Comparison of ENCODE assay signal across 10 mouse cellular contexts in the genomic region with DNA sequence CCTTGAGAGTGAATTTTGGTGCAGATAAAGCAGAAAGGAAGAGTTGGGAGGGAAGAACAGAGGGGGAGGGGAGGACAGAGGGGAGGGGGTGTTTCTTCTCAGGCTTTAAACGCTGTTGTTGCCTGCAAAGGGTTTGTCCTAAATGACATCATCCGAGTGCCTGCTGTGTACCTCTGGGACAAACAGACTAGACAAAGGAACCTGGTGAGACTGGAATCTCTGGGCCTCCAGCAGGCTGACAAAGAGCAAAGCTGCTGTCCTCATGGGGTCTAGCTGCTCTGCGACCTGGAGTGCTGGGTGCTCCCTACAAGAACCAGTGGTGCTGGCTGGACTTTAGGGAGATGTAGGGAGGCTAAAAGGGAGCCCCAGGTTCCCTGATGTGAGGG.
DNase-seq lines count a peak whose midpoint lies in the region; ATAC-seq and TF ChIP-seq lines count a peak whose summit lies in the region.
"Had no signal": no experiment of that assay in that cellular context is flagged by ENCODE, and none has a peak within 500 bp of the region (broad histone marks: within the 10 kb centered on the region; RNA-seq: fewer than 3 reads in every experiment).

No protein-coding gene starts in this region.

- DNase-seq in forebrain, embryonic 14.5 days (ENCODE audit: low spot score), result peak; percentile 17
- peak; percentile 24 for DNase-seq in 3134 (ENCODE audit: extremely low read depth, insufficient read length, low spot score)
- DNase-seq in R1 (ENCODE audit: low read depth, low spot score), result peak; percentile 99
- DNase-seq in cerebellum, postnatal 36 days, result no peak
- DNase-seq in urinary bladder, adult 2 months (ENCODE audit: low spot score), result no peak
- no peak for DNase-seq in layer of hippocampus, adult 18-20 months (ENCODE audit: low spot score in 2 of 2)
- DNase-seq: cerebellum, postnatal 14 days; right cerebral cortex, postnatal 25 days had no signal

- H3K4me3 ChIP-seq in forebrain, embryonic 14.5 days (ENCODE audit: low read depth, low read length), result no peak overlapping the region
- no peak overlapping the region for H3K4me3 ChIP-seq in forebrain, embryonic 16.5 days (replicated peaks; ENCODE audit: low read length)
- H3K4me3 ChIP-seq in intestine, postnatal 0 days (ENCODE audit: low read depth, low read length), result no peak overlapping the region

- no peaks in the 10 kb centered on the region for H3K36me3 ChIP-seq in forebrain, embryonic 14.5 days (ENCODE audit: control insufficient read depth, insufficient read depth, low read length)
- no peaks in the 10 kb centered on the region for H3K36me3 ChIP-seq in forebrain, embryonic 16.5 days (ENCODE audit: control insufficient read depth, insufficient read depth)
- no peaks in the 10 kb centered on the region for H3K36me3 ChIP-seq in intestine, postnatal 0 days (ENCODE audit: control insufficient read depth, insufficient read depth)

- H3K27me3 ChIP-seq in forebrain, embryonic 14.5 days (replicated peaks; ENCODE audit: control insufficient read depth, insufficient read depth, low read length), result no peaks in the 10 kb centered on the region
- H3K27me3 ChIP-seq in forebrain, embryonic 16.5 days (replicated peaks; ENCODE audit: control insufficient read depth, insufficient read depth, low read length), result no peaks in the 10 kb centered on the region
- no peaks in the 10 kb centered on the region for H3K27me3 ChIP-seq in intestine, postnatal 0 days (replicated peaks; ENCODE audit: control insufficient read depth, insufficient read depth, low read length)

- TF ChIP-seq CTCF in intestine, postnatal 0 days (IDR thresholded peaks at IDR 0.05; ENCODE audit: low read depth), result no peak

- peaks cover 4% of the 10 kb centered on the region; the same call in 1 of the 2 replicates for H3K4me1 ChIP-seq in forebrain, embryonic 14.5 days (ENCODE audit: control insufficient read depth, insufficient read depth, low read length)
- H3K4me1 ChIP-seq in forebrain, embryonic 16.5 days (replicated peaks; ENCODE audit: control insufficient read depth, insufficient read depth, low read length), result peaks cover 5% of the 10 kb centered on the region
- H3K4me1 ChIP-seq in intestine, postnatal 0 days (replicated peaks; ENCODE audit: control insufficient read depth, insufficient read depth, low read length), result peaks cover 17% of the 10 kb centered on the region; the same call in 1 of the 2 replicates

- no peak overlapping the region; the same call in 1 of the 2 replicates for H3K9ac ChIP-seq in forebrain, embryonic 14.5 days (ENCODE audit: low read length)
- H3K9ac ChIP-seq in forebrain, embryonic 16.5 days (replicated peaks; ENCODE audit: low read depth, low read length), result no peak overlapping the region
- H3K9ac ChIP-seq in intestine, postnatal 0 days (ENCODE audit: low read depth, low read length), result no peak overlapping the region

- no peak overlapping the region for H3K27ac ChIP-seq in forebrain, embryonic 14.5 days (ENCODE audit: low read depth, low read length)
- no peak overlapping the region for H3K27ac ChIP-seq in forebrain, embryonic 16.5 days (ENCODE audit: low read length)
- H3K27ac ChIP-seq in intestine, postnatal 0 days (ENCODE audit: low read depth, low read length), result peak overlapping the region; percentile 73; the same call in 1 of the 2 replicates

- 5% methylated on average over 3 of the region's 3 CpGs for WGBS in forebrain, embryonic 14.5 days
- WGBS in forebrain, embryonic 16.5 days, result 0% methylated on average over 3 of the region's 3 CpGs
- 20% methylated on average over 3 of the region's 3 CpGs for WGBS in intestine, postnatal 0 days

- H3K9me3 ChIP-seq in forebrain, embryonic 14.5 days (replicated peaks; ENCODE audit: control insufficient read depth, low read length), result no peaks in the 10 kb centered on the region
- H3K9me3 ChIP-seq in forebrain, embryonic 16.5 days (ENCODE audit: control insufficient read depth, low read length), result no peaks in the 10 kb centered on the region
- H3K9me3 ChIP-seq in intestine, postnatal 0 days (ENCODE audit: control insufficient read depth), result no peaks in the 10 kb centered on the region

- no peak for ATAC-seq in forebrain, embryonic 14.5 days
- no peak for ATAC-seq in forebrain, embryonic 16.5 days
- no peak for ATAC-seq in intestine, postnatal 0 days

- no peak overlapping the region for H3K4me2 ChIP-seq in forebrain, embryonic 14.5 days (ENCODE audit: low read length)
- H3K4me2 ChIP-seq in forebrain, embryonic 16.5 days (ENCODE audit: low read length), result no peak overlapping the region
- H3K4me2 ChIP-seq in intestine, postnatal 0 days (replicated peaks; ENCODE audit: low read depth), result 0 out of 2 replicates have a peak overlapping the region, but pooled peaks have one; percentile 35

Comparison
In these comparisons a context has a peak if more than half of its experiments do, and no peak if none do; other contexts are left out.
1. DNase-seq: peak in forebrain, embryonic 14.5 days (single experiment), 3134 (single experiment) and R1 (single experiment); none in cerebellum, postnatal 36 days (0 of 2), urinary bladder, adult 2 months (single experiment) and layer of hippocampus, adult 18-20 months (0 of 2).